Mouse (Mus musculus): ENCODE results near the gene Arpc4. TPM values are rescaled to one million over a fixed set of nuclear protein-coding genes. Genes with fewer than 3 reads are reported as not detected.

Arpc4 gene
- polyA plus RNA-seq, 1 experiment from 2014 or later = 440 TPM

DNA sequence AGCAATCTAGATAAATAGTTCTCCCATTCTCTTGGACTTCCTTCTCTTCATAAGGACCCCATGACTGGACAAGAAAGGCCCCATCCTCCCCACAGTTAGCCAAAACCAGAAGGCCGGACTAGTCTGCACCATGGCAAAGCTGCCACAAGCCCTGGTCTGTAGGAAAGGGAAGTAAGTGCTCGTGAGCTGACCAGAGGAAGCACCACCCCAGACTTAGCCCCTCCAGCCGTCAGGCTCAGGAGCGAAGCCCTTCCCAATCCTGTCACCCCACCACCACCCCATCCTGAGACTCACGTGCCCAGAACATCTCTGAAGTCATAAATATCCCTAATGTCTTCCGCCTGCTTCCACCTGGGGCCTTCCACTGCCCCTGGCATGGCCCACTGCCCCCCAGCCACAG lies 36.3 kb upstream of the Arpc4 start:
- Histone ChIP-seq H3K27ac (ENCODE audit: low read depth, low read length) (peak overlapping the region; percentile 58; the same call in 1 of the 2 replicates), H3K4me1 (ENCODE audit: control insufficient read depth, insufficient read depth, low read depth, low read length) (peaks cover 23% of the 10 kb centered on the region), H3K27me3 (replicated peaks; ENCODE audit: control insufficient read depth, insufficient read depth, low read length) (no peaks in the 10 kb centered on the region), H3K9me3 (ENCODE audit: control insufficient read depth, low read length) (no peaks in the 10 kb centered on the region), H3K36me3 (ENCODE audit: control insufficient read depth, insufficient read depth, low read length) (peaks cover 7% of the 10 kb centered on the region; the same call in 1 of the 2 replicates), H3K4me2 (ENCODE audit: low read length) (peak overlapping the region; percentile 82), H3K9ac (ENCODE audit: low read depth, low read length) (peak overlapping the region; percentile 26; the same call in 1 of the 2 replicates), H3K4me3 (ENCODE audit: low read length) (peak overlapping the region; percentile 69; the same call in 1 of the 2 replicates)
- no peak for ATAC-seq
- WGBS = 85% methylated on average over 6 of the region's 6 CpGs

DNA sequence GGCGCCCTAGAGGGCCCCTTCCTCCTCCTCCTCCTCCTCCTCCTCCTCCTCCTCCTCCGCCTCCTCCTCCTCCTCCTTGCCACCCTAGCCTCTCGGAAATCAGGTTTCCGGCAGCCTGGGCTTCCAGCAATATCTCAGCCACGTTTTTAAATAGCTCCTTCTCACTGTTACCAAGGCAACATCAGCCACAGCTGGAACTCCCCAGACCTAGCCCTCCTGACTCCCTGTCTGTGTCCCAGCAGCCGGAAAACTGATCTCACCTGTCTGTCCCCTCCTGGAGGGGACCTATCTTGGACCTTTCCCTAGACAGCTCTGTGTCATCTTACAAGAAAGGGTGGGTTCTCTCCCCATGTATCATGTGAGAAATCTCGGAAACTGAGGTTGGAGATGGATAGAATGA lies 35.6 kb upstream of the Arpc4 start:
- peak overlapping the region; percentile 60; the same call in 1 of the 2 replicates for H3K27ac ChIP-seq (ENCODE audit: low read depth, low read length)

DNA sequence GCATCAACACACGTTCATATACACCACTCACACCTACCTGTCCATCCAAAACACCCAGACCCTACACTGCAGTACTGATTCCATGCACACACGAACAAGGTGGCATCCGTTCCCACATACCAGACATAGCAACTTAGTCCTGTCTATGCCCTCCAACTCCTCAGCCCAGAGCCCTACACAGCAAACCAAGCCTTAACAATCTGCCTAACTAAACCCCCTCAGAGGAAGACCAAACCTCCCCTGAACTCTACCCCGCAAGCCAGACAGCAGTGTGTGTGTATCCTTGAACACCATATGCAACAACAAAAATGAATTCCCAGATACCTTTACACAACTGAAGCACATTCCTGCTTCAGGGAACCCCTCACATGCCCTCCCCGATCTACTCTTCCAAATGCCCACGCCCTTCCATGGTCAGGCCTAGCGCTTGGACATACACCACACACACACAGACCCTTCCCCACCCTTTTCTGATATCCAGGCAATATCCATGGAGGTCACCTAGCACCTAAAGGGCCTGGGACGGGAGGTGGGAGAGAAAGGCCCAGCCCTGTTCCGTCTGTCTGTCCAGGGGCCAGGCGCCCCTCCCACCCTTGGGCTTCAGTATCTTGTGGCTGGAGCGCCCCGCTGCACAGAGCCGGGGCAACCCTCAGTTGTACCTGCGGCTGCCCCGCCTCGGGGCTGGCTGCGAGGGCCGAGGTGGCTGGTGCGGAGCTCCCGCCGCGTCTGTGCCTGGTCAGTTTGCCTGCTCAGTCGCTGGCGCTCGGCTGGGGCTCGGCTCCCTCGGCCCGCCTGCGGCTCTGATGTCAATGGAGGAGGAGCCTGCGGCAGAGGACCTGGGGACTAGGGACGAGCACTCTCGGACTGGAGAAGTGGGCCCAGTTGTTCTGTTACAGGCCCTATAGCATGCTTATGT lies 34.5 kb upstream of the Arpc4 start, which contains the start of gene Camk1:
Gene Camk1 (minus strand): TSS at position 808 of the 916 bp plus-strand sequence.
- H3K9ac ChIP-seq (ENCODE audit: low read depth, low read length) = peak within 1 kb of the TSS; percentile 97
- peak within 1 kb of the TSS; percentile 70 for H3K27ac ChIP-seq (ENCODE audit: low read depth, low read length)
- H3K27me3 ChIP-seq (replicated peaks; ENCODE audit: control insufficient read depth, insufficient read depth, low read length) = no peaks in the 10 kb centered on the region
- peaks cover 5% of the 10 kb centered on the region; the same call in 1 of the 2 replicates for H3K36me3 ChIP-seq (ENCODE audit: control insufficient read depth, insufficient read depth, low read length)
- H3K9me3 ChIP-seq (ENCODE audit: control insufficient read depth, low read length) = no peaks in the 10 kb centered on the region
- 16% methylated on average over 32 of the region's 32 CpGs for WGBS
- peak within 1 kb of the TSS; percentile 69 for H3K4me3 ChIP-seq (ENCODE audit: low read length)
- peak within 1 kb of the TSS; percentile 82 for H3K4me2 ChIP-seq (ENCODE audit: low read length)
- peaks cover 23% of the 10 kb centered on the region for H3K4me1 ChIP-seq (ENCODE audit: control insufficient read depth, insufficient read depth, low read depth, low read length)
- peak; percentile 85 for ATAC-seq

More for the DNA sequence above, 35.6 kb upstream of the Arpc4 start:
- Histone ChIP-seq H3K27me3 (replicated peaks; ENCODE audit: control insufficient read depth, insufficient read depth, low read length) (no peaks in the 10 kb centered on the region), H3K36me3 (ENCODE audit: control insufficient read depth, insufficient read depth, low read length) (peaks cover 7% of the 10 kb centered on the region; the same call in 1 of the 2 replicates), H3K9me3 (ENCODE audit: control insufficient read depth, low read length) (no peaks in the 10 kb centered on the region), H3K4me1 (ENCODE audit: control insufficient read depth, insufficient read depth, low read depth, low read length) (peaks cover 23% of the 10 kb centered on the region), H3K4me2 (ENCODE audit: low read length) (peak overlapping the region; percentile 82), H3K4me3 (ENCODE audit: low read length) (peak overlapping the region; percentile 69), H3K9ac (ENCODE audit: low read depth, low read length) (peak overlapping the region; percentile 40; the same call in 1 of the 2 replicates)
- no peak for ATAC-seq
- 25% methylated on average over 6 of the region's 7 CpGs for WGBS

DNA sequence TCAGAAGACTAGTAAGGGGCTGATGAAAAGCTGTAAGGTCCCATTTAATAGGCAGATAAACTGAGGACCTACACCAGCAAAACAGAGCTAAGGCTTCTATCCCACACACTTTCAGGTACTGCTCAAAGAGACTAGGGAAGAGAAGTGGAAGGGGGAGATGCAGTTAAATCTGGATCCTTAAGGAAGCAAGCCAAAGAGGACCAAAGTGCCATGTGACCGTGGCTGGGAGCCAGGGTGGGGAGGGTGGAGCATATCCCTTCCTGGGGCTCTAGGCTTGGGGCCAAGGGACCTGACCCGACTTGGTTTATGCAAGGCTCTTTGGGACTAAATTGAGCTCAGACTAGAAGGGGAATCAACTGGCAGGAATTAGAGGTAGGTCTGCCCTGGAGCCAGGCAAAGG lies 33.6 kb upstream of the Arpc4 start:
- Histone ChIP-seq H3K27ac (ENCODE audit: low read depth, low read length) (no peak overlapping the region), H3K9me3 (ENCODE audit: control insufficient read depth, low read length) (no peaks in the 10 kb centered on the region), H3K36me3 (ENCODE audit: control insufficient read depth, insufficient read depth, low read length) (peaks cover 3% of the 10 kb centered on the region; the same call in 1 of the 2 replicates), H3K4me2 (ENCODE audit: low read length) (peak overlapping the region; percentile 82), H3K9ac (ENCODE audit: low read depth, low read length) (no peak overlapping the region; the same call in 1 of the 2 replicates), H3K4me3 (ENCODE audit: low read length) (peak overlapping the region; percentile 69; the same call in 1 of the 2 replicates), H3K4me1 (ENCODE audit: control insufficient read depth, insufficient read depth, low read depth, low read length) (peaks cover 23% of the 10 kb centered on the region), H3K27me3 (replicated peaks; ENCODE audit: control insufficient read depth, insufficient read depth, low read length) (no peaks in the 10 kb centered on the region)
- ATAC-seq = no peak
- WGBS = 46% methylated on average over 2 of the region's 2 CpGs

DNA sequence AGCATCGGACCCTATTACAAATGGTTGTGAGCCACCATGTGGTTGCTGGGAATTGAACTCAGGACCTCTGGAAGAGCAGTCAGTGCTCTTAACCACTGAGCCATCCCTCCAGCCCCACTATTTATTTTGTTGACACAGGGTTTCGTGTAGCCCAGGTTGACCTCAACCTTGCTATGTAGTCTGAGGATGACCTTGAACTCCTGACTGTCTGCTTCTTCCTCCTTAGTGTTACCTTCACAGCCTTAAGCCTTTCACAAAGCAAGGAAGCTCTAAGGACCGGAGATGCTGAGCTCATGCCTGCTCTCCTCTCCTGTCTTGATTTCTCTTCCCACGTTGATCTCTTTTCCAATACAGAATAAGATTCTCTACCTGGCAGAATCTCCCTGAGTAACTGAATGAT lies 31.0 kb upstream of the Arpc4 start:
- no peaks in the 10 kb centered on the region for H3K36me3 ChIP-seq (ENCODE audit: control insufficient read depth, insufficient read depth, low read length)
- H3K4me2 ChIP-seq (ENCODE audit: low read length) = no peak overlapping the region
- no peak for ATAC-seq
- 83% methylated on average over 4 of the region's 4 CpGs for WGBS
- no peaks in the 10 kb centered on the region for H3K27me3 ChIP-seq (replicated peaks; ENCODE audit: control insufficient read depth, insufficient read depth, low read length)
- peaks cover 17% of the 10 kb centered on the region for H3K4me1 ChIP-seq (ENCODE audit: control insufficient read depth, insufficient read depth, low read depth, low read length)
- H3K4me3 ChIP-seq (ENCODE audit: low read length) = no peak overlapping the region
- no peaks in the 10 kb centered on the region for H3K9me3 ChIP-seq (ENCODE audit: control insufficient read depth, low read length)
- no peak overlapping the region for H3K27ac ChIP-seq (ENCODE audit: low read depth, low read length)
- no peak overlapping the region for H3K9ac ChIP-seq (ENCODE audit: low read depth, low read length)

DNA sequence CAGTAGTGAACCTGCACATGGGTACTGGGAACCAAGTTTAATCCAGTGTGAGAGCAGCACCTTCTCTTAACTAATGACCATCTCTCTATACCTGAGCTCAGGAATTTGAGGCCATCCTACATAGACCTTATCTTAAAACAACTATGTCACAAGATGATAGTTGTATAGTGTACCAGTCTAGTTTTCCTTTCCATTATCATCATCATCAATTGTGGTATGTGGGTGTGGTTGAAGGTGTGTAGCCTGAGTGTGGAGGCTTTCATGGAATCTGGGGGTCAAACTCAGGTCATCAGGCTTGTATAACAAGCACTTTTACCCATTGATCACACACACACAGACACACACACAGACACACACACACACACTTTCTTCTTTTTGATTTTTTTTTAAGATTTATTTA lies 27.4 kb upstream of the Arpc4 start:
- Histone ChIP-seq H3K4me1 (ENCODE audit: control insufficient read depth, insufficient read depth, low read depth, low read length) (no peaks in the 10 kb centered on the region), H3K27ac (ENCODE audit: low read depth, low read length) (no peak overlapping the region), H3K27me3 (replicated peaks; ENCODE audit: control insufficient read depth, insufficient read depth, low read length) (no peaks in the 10 kb centered on the region), H3K9me3 (ENCODE audit: control insufficient read depth, low read length) (no peaks in the 10 kb centered on the region), H3K9ac (ENCODE audit: low read depth, low read length) (no peak overlapping the region), H3K4me2 (ENCODE audit: low read length) (no peak overlapping the region), H3K4me3 (ENCODE audit: low read length) (no peak overlapping the region), H3K36me3 (ENCODE audit: control insufficient read depth, insufficient read depth, low read length) (no peaks in the 10 kb centered on the region)
- ATAC-seq = no peak

DNA sequence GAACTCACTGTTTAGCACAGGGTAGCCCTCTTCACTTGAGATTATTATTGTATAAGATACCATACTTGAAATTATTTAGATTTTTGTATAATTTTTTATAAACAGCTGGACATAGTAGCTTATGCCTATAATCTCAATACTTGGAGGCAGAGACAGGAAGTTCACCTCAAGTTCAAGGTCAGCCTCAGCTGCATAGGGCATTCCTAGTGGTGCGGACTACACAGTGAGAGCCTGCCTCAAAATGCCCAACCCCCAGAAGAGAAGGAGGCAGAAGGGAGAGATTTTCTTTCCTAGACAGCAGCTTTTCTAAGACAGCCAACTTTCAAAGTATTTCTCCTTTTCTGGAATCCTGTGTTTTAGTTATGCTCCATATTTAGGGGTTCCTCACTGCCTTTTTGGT lies 26.8 kb upstream of the Arpc4 start:
- ATAC-seq = no peak

DNA sequence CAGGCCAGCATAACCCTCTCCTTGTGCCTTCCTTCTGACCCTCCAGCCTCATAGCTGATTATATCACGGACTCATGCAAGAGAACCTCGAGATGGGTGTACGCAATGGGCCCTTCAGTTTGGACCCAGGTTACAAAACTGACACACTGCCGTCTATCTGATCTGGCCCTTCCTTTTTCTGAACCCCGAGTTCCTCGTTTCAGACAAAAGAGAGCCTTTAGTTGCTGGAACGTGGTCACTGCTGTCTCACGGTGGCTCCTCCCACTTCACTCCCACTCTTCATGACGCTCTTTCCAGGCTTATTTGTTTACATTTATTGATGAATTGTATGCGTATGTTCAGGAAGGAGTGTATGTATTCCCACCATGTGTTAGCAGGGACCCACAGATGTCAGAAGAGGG lies 26.3 kb upstream of the Arpc4 start:
- H3K4me1 ChIP-seq (ENCODE audit: control insufficient read depth, insufficient read depth, low read depth, low read length) = no peaks in the 10 kb centered on the region
- H3K4me2 ChIP-seq (ENCODE audit: low read length) = no peak overlapping the region
- H3K9ac ChIP-seq (ENCODE audit: low read depth, low read length) = no peak overlapping the region
- no peak overlapping the region for H3K4me3 ChIP-seq (ENCODE audit: low read length)
- WGBS = 60% methylated on average over 10 of the region's 10 CpGs
- no peaks in the 10 kb centered on the region for H3K27me3 ChIP-seq (replicated peaks; ENCODE audit: control insufficient read depth, insufficient read depth, low read length)
- ATAC-seq = no peak
- H3K36me3 ChIP-seq (ENCODE audit: control insufficient read depth, insufficient read depth, low read length) = no peaks in the 10 kb centered on the region
- no peak overlapping the region for H3K27ac ChIP-seq (ENCODE audit: low read depth, low read length)
- no peaks in the 10 kb centered on the region for H3K9me3 ChIP-seq (ENCODE audit: control insufficient read depth, low read length)

More for the DNA sequence above, 26.8 kb upstream of the Arpc4 start:
- no peak overlapping the region for H3K27ac ChIP-seq (ENCODE audit: low read depth, low read length)
- no peaks in the 10 kb centered on the region for H3K9me3 ChIP-seq (ENCODE audit: control insufficient read depth, low read length)
- no peak overlapping the region for H3K4me3 ChIP-seq (ENCODE audit: low read length)
- H3K9ac ChIP-seq (ENCODE audit: low read depth, low read length) = no peak overlapping the region
- no peaks in the 10 kb centered on the region for H3K27me3 ChIP-seq (replicated peaks; ENCODE audit: control insufficient read depth, insufficient read depth, low read length)
- H3K4me1 ChIP-seq (ENCODE audit: control insufficient read depth, insufficient read depth, low read depth, low read length) = no peaks in the 10 kb centered on the region
- H3K36me3 ChIP-seq (ENCODE audit: control insufficient read depth, insufficient read depth, low read length) = no peaks in the 10 kb centered on the region
- 93% methylated on average over 1 of the region's 1 CpGs for WGBS
- no peak overlapping the region for H3K4me2 ChIP-seq (ENCODE audit: low read length)

DNA sequence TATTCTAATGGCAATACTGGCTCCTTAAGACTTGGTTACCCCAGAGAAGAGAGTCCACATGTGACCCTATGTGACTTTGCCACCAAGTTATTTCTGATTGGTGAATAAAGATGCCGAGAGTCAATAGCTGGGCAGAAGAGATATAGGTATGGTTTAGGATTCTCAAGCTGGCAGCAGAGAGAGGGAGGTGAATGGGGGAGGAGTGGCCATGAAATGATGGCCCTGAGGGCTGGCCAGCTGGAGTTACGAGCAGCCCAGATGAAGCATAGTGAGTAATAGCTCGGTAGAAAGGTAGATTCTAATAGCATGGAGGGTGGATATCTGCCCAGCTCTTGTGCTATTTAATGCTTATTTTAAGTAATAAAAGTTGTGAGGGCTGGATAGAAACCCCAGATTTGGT lies 25.1 kb upstream of the Arpc4 start:
- Histone ChIP-seq H3K27me3 (replicated peaks; ENCODE audit: control insufficient read depth, insufficient read depth, low read length) (no peaks in the 10 kb centered on the region), H3K27ac (ENCODE audit: low read depth, low read length) (no peak overlapping the region), H3K36me3 (ENCODE audit: control insufficient read depth, insufficient read depth, low read length) (no peaks in the 10 kb centered on the region), H3K4me2 (ENCODE audit: low read length) (no peak overlapping the region), H3K4me3 (ENCODE audit: low read length) (no peak overlapping the region), H3K9me3 (ENCODE audit: control insufficient read depth, low read length) (no peaks in the 10 kb centered on the region), H3K9ac (ENCODE audit: low read depth, low read length) (no peak overlapping the region), H3K4me1 (ENCODE audit: control insufficient read depth, insufficient read depth, low read depth, low read length) (no peaks in the 10 kb centered on the region)
- ATAC-seq = no peak
- WGBS = 78% methylated on average over 3 of the region's 3 CpGs

Data from hindbrain, embryonic 16.5 days (tissue).